Mouse (Mus musculus) gastrocnemius, adult 2 months (tissue): Measurements from ENCODE around the gene Xkrx. TPM values are rescaled to one million over a fixed set of nuclear protein-coding genes. Genes with fewer than 3 reads are reported as not detected.

Experiments
- DNase-seq: peaks from one replicate; pipeline ENCODE4 v3.0.0; 2022
- H3K27ac ChIP-seq: fragments of 200-600 bp; 2 replicates; pipeline ENCODE4 v1.8.1; 2022; ENCODE audit warnings: mild to moderate bottlenecking
- H3K4me3 ChIP-seq: fragments of 200-600 bp; 2 replicates; pipeline ENCODE4 v1.8.1; 2022; ENCODE audit warnings: mild to moderate bottlenecking, moderate library complexity
- CTCF ChIP-seq: fragments of 200-600 bp; IDR thresholded peaks from 2 replicates; pipeline ENCODE4 v1.8.1; 2022; ENCODE audit warnings: antibody characterized with exemption, mild to moderate bottlenecking, moderate library complexity
- intact Hi-C: fragments of 180-260 bp; cut with DNase I; formaldehyde crosslinking; loops from one replicate; pipeline ENCODE4 v1.15.1; 2025
- total RNA-seq, 2 experiments: library from RNA; stranded (reverse); gene quantifications; 2 replicates each; pipeline ENCODE4 v1.2.3; 2021

Xkrx gene
- total RNA-seq, 2 experiments from 2014 or later = 0.64 to 1.2 TPM

DNA sequence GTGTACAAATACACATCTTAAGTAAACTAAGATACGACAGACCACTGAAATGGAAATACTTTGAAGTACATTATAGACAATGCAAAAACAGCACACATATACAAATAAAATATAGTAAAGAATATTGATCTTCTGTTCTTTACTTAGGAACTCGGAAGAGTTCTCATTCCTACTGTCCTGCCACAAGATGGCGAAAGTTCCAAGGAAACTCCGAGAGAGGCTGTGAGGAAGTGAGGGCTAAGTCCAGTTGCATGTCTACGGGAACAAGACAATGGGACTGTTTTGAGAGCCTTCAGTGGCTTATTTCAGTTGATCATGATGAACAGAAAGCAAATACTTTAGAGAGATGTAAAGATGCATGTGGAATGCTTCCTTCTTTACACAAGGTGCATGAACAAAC, 29.6 kb downstream of the Xkrx start:
- H3K27ac ChIP-seq = no peak overlapping the region
- no peak overlapping the region for H3K4me3 ChIP-seq
- intact Hi-C loops = no loop called here
- DNase-seq = no peak
- TF ChIP-seq CTCF = peak; percentile 49

GRCm38 (mm10) chrX:134128549-134128948, 33.3 kb downstream of the Xkrx start:
- TF ChIP-seq CTCF = no peak
- no peak for DNase-seq
- intact Hi-C loops = no loop called here
- H3K4me3 ChIP-seq = no peak overlapping the region
- H3K27ac ChIP-seq = no peak overlapping the region

- Histone ChIP-seq H3K27ac (no peak overlapping the region), H3K4me3 (no peak overlapping the region)
- no peak for TF ChIP-seq CTCF
- intact Hi-C loops = no loop called here
- DNase-seq = no peak
Observed at GRCm38 (mm10) chrX:134116417-134116816, 45.5 kb downstream of the Xkrx start.

GRCm38 (mm10) chrX:134111767-134112166, 50.1 kb downstream of the Xkrx start:
- no peak for TF ChIP-seq CTCF
- DNase-seq = no peak
- intact Hi-C loops = no loop called here
- Histone ChIP-seq H3K4me3 (no peak overlapping the region), H3K27ac (no peak overlapping the region)

GRCm38 (mm10) chrX:134102641-134103040, 59.2 kb downstream of the Xkrx start:
- no peak for TF ChIP-seq CTCF
- DNase-seq = no peak

More at GRCm38 (mm10) chrX:134102641-134103040, 59.2 kb downstream of the Xkrx start:
- Histone ChIP-seq H3K4me3 (no peak overlapping the region), H3K27ac (no peak overlapping the region)
- intact Hi-C loops = no loop called here

Other genes starting within 250 kb of the Xkrx start
- under 1 TPM; 0.31 to 0.59 TPM for gene Sytl4, start 180.3 kb downstream of the Xkrx start, total RNA-seq
- gene Cstf2, start 102.9 kb downstream of the Xkrx start, total RNA-seq = 1 to 10 TPM; 6.9 to 7.9 TPM
- not detected for gene Arl13a, start 25.4 kb upstream of the Xkrx start, total RNA-seq
- gene Nox1, start 59.9 kb upstream of the Xkrx start, total RNA-seq = under 1 TPM in 1 of 2 experiments, not detected in 1; 0.36 TPM
- gene Trmt2b, start 114.9 kb upstream of the Xkrx start, total RNA-seq = 10 to 100 TPM in 1 of 2 experiments, 1 to 10 TPM in 1; 9.0 to 12.7 TPM
- under 1 TPM; 0.11 to 0.15 TPM for gene Tmem35a, start 133.1 kb upstream of the Xkrx start, total RNA-seq
- under 1 TPM in 1 of 2 experiments, not detected in 1; 0.08 TPM for gene Cenpi, start 146.0 kb upstream of the Xkrx start, total RNA-seq
- gene Drp2, start 242.5 kb upstream of the Xkrx start, total RNA-seq = 1 to 10 TPM; 3.2 to 3.4 TPM